Mouse (Mus musculus): Measurements from ENCODE around the gene Dhrs3. TPM values are rescaled to one million over a fixed set of nuclear protein-coding genes. Genes with fewer than 3 reads are reported as not detected.

Gene Dhrs3
- total RNA-seq, 2 experiments from 2014 or later = 28.6 to 29.6 TPM

DNA sequence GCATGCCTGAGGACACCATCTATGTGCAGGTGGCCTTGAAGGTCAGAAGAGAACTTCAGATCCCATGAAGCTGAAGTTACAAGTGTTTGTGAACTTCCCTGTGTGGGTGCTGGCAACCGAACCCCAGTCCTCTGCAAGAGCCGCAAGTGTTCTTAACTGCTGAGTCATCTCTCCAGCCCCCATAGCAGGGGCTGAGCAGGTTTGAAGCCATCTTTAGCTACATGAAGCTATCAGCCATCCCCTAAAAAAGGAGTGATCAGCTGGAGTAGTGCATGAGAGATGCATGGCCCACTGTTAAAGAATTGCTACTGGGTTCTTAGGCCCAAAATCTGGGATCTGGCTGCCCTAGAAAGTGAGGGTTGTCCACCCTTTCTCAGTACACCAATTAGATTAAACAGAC is 6.1 kb downstream of the Dhrs3 start:
- TF ChIP-seq CTCF (IDR thresholded peaks at IDR 0.05) = no peak

GRCm38 (mm10) chr4:144901561-144902111 is 9.0 kb downstream of the Dhrs3 start:
- no peak overlapping the region for H3K27ac ChIP-seq
- no peak for DNase-seq (ENCODE audit: extremely low spot score in 1 of 2, low spot score in 2 of 2)
- TF ChIP-seq CTCF (IDR thresholded peaks at IDR 0.05) = no peak
- intact Hi-C loops (cut with DNase I) = no loop called here
- no peak overlapping the region for H3K4me3 ChIP-seq

More for the DNA sequence above, 6.1 kb downstream of the Dhrs3 start:
- H3K27ac ChIP-seq = no peak overlapping the region
- intact Hi-C loops (cut with DNase I) = no loop called here
- no peak overlapping the region for H3K4me3 ChIP-seq
- DNase-seq (ENCODE audit: extremely low spot score in 1 of 2, low spot score in 2 of 2) = no peak

GRCm38 (mm10) chr4:144903088-144903487 is 10.5 kb downstream of the Dhrs3 start:
- intact Hi-C loops (cut with DNase I) = no loop called here
- Histone ChIP-seq H3K27ac (no peak overlapping the region), H3K4me3 (no peak overlapping the region)
- no peak for DNase-seq (ENCODE audit: extremely low spot score in 1 of 2, low spot score in 2 of 2)
- TF ChIP-seq CTCF (IDR thresholded peaks at IDR 0.05) = no peak

GRCm38 (mm10) chr4:144903932-144904331 is 11.3 kb downstream of the Dhrs3 start:
- no peak for DNase-seq (ENCODE audit: extremely low spot score in 1 of 2, low spot score in 2 of 2)
- H3K27ac ChIP-seq = no peak overlapping the region
- TF ChIP-seq CTCF (IDR thresholded peaks at IDR 0.05) = no peak
- H3K4me3 ChIP-seq = no peak overlapping the region
- intact Hi-C loops (cut with DNase I) = no loop called here

GRCm38 (mm10) chr4:144905128-144905527 is 12.5 kb downstream of the Dhrs3 start:
- intact Hi-C loops (cut with DNase I) = no loop called here
- Histone ChIP-seq H3K4me3 (no peak overlapping the region), H3K27ac (no peak overlapping the region)
- DNase-seq (ENCODE audit: extremely low spot score in 1 of 2, low spot score in 2 of 2) = no peak
- no peak for TF ChIP-seq CTCF (IDR thresholded peaks at IDR 0.05)

GRCm38 (mm10) chr4:144906001-144906889 is 13.6 kb downstream of the Dhrs3 start:
- no peak for DNase-seq (ENCODE audit: extremely low spot score in 1 of 2, low spot score in 2 of 2)
- intact Hi-C loops (cut with DNase I) = no loop called here
- Histone ChIP-seq H3K4me3 (no peak overlapping the region), H3K27ac (no peak overlapping the region)
- TF ChIP-seq CTCF (IDR thresholded peaks at IDR 0.05) = no peak; the same call in 1 of the 2 replicates

DNA sequence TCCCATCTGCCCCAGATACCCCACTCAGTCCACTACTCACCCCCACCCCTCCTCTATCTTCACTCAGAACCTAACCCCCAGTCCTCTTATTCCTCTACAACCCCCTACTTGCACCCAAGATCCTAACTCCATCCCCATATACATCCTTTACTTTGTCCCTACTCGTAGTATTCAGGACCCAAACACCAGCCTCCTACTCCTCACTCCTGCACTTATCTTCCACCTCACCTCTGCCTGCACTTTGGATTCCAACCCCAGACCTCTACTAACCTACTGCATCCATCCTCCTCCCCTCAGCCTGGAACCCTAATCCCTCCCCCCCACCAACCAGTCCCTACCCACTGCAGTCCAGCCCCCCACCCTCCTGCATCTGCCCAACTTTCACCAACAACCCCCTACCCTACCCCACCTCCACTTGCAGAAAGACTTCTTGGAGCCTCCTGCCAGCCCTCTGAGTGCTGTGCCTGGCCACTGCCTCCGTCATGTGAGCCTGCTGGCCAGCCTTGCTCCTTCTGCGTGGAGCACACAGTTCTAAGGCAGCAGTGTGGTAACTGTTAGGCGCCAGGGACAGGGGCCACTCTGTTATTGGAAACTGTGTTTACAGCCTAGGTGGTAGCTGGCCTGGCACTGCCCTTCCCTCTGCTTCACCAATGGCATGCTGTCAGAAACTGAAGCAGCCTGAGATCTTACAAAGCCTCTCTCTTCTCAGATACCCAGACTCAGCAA is 14.5 kb downstream of the Dhrs3 start:
- intact Hi-C loops (cut with DNase I) = no loop called here
- Histone ChIP-seq H3K27ac (no peak overlapping the region), H3K4me3 (no peak overlapping the region)
- no peak for TF ChIP-seq CTCF (IDR thresholded peaks at IDR 0.05)
- no peak for DNase-seq (ENCODE audit: extremely low spot score in 1 of 2, low spot score in 2 of 2)

- no peak overlapping the region for H3K27ac ChIP-seq
- no peak for DNase-seq (ENCODE audit: extremely low spot score in 1 of 2, low spot score in 2 of 2)
- no peak for TF ChIP-seq CTCF (IDR thresholded peaks at IDR 0.05)
- intact Hi-C loops (cut with DNase I) = no loop called here
- no peak overlapping the region for H3K4me3 ChIP-seq
These were observed 16.2 kb downstream of the Dhrs3 start for GRCm38 (mm10) chr4:144908825-144909224.

GRCm38 (mm10) chr4:144910281-144910680 is 17.7 kb downstream of the Dhrs3 start:
- TF ChIP-seq CTCF (IDR thresholded peaks at IDR 0.05) = no peak
- Histone ChIP-seq H3K27ac (no peak overlapping the region), H3K4me3 (no peak overlapping the region)
- intact Hi-C loops (cut with DNase I) = no loop called here
- DNase-seq (ENCODE audit: extremely low spot score in 1 of 2, low spot score in 2 of 2) = no peak

GRCm38 (mm10) chr4:144913298-144914152 is 20.9 kb downstream of the Dhrs3 start:
- intact Hi-C loops (cut with DNase I) = no loop called here

DNA sequence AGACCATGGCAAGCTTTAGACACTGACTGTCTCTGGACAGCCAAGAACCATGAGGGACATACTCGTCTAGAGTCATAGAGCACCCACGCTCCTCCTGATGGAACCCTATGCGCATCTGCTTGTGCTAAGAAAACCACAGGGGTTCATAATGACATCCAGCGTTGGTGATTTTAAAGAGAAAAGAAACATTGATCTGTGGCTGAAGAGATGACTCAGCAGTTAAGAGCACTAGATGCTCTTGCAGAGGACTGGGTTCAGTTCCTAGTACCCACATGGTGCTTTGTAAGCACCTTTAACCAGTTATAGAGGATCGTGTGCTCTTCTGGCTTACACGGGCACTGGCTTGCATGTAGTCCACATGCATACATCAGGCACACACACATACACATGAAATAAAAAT is 23.9 kb downstream of the Dhrs3 start:
- DNase-seq (ENCODE audit: extremely low spot score in 1 of 2, low spot score in 2 of 2) = no peak
- intact Hi-C loops (cut with DNase I) = no loop called here
- Histone ChIP-seq H3K4me3 (no peak overlapping the region), H3K27ac (no peak overlapping the region)
- TF ChIP-seq CTCF (IDR thresholded peaks at IDR 0.05) = no peak

More at GRCm38 (mm10) chr4:144913298-144914152, 20.9 kb downstream of the Dhrs3 start:
- Histone ChIP-seq H3K27ac (no peak overlapping the region), H3K4me3 (no peak overlapping the region)
- DNase-seq (ENCODE audit: extremely low spot score in 1 of 2, low spot score in 2 of 2) = no peak
- no peak for TF ChIP-seq CTCF (IDR thresholded peaks at IDR 0.05)
